Mouse (Mus musculus) retina, adult 2 months (tissue): Measurements from ENCODE around the gene Layn.

ENCODE experiments used
- DNase-seq: peaks from one replicate; pipeline ENCODE4 v3.0.0-alpha.2; 2012; ENCODE audit warnings: low read depth, low spot score

Layn gene

GRCm38 (mm10) chr9:51076979-51077315 lies at the start of gene Layn:
Layn (minus strand) TSS chr9:51077094.
- DNase-seq: no peak

GRCm38 (mm10) chr9:51114767-51115166 lies 37.9 kb upstream of the Layn start:
- no peak for DNase-seq

GRCm38 (mm10) chr9:51105751-51106150 lies 28.9 kb upstream of the Layn start:
- DNase-seq: no peak

GRCm38 (mm10) chr9:51103808-51104514 lies 27.1 kb upstream of the Layn start:
- no peak for DNase-seq

DNA sequence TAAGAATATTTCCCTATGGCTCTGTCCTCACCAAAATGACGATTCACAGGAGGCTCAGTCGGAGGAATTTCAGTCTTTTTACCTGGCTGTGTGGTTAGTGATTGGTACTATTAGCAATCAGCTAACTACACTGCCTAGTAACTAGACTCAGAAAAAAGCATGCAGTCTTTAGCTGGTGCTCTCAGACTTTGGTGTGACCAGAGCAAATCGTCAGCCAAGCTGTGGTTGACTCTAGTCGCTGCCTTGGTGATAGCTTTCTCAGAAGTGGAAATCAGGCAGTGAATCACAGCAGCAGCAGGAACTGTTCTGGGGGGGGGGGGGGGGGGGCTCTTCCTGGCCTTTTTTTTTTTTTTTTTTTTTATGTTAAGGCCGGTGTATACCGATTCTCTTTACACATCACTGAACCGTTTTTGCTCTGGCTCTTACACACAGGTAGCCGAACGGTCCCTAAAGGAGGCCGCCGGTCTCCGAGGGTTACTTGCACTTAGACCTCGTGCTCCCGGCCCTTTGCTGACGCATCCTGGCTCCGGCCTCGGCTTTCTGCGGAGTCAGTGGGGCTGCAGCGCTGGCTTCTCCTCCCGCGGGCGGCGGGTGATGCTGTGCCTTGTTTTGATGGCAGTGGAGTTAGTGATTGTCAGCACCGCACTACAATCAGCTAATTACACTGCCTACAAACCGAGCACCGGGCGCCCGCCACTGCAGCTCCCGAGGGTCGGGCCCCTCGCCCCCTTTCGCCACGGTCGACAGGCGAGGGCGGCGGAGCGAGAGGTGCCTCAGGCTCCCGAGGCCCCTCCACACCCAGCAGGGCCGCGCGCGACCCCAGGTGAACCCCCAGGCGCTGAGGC lies 26.3 kb upstream of the Layn start:
- no peak for DNase-seq

- DNase-seq: no peak
Observed at GRCm38 (mm10) chr9:51101756-51102425, 25.0 kb upstream of the Layn start, which contains the start of gene 4833427G06Rik. 4833427G06Rik (minus strand) TSS chr9:51102078.

DNA sequence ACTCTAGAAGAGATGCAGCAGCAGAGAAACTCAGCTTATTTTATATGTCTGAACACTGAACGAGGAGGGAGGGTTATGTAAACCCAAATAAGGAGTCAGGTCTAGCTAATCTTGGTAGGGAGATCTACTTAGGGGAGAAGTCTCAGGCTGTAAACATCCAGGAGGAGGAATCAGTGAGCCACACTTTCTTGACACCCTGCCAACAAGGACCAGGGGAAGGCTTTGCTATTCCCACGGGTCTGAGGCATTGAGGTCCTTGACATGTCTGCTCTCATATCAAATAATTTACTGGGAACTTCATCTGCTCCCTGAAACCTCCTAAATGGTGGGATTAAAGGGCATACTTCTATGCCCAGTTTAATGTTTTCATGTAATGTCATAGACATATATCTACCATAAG lies 19.4 kb upstream of the Layn start:
- no peak for DNase-seq

GRCm38 (mm10) chr9:51093697-51094096 lies 16.8 kb upstream of the Layn start:
- no peak for DNase-seq

DNA sequence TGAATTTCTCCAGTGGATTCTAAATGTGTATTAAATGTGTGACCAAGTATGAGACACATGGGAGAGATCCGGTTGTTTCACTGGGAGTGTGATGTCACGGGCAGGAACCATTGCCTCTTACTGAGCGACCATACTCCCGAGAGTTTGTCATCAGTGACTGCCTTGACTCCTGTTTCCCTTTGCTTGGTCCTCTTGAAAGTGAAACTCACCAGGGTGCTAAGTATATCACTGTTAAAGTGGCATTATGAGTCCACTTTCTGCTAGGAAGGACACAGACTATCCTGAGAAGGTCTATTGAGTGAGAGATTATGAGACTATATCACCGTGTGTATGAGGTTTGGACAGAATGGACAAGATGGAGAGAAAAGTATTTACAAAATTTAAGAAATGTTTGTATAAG lies 4.7 kb upstream of the Layn start:
- no peak for DNase-seq

GRCm38 (mm10) chr9:51076300-51076978 lies 455 bp downstream of the Layn start:
- no peak for DNase-seq

DNA sequence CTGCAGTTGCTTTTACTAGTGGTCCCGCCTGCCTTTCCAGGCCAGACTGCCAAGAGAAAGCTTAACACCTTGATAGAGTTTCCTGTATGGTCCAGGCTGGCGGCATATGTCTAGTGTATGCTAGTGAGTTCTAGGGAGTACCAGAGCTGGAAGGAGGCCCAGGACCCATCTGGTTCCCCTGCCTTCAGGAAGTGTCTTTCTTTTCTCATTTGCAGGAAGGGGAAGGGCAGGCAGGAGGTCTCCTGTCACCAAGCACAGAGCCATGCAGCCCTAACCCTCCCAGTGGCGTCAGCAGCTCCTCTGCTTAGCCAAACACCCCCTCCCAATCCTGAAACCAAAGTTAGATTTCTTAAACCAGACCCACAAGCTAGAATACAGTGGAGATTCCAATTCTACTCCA lies 1.1 kb downstream of the Layn start:
- no peak for DNase-seq

- DNase-seq: no peak
Observed at GRCm38 (mm10) chr9:51070801-51071200, 6.1 kb downstream of the Layn start.

DNA sequence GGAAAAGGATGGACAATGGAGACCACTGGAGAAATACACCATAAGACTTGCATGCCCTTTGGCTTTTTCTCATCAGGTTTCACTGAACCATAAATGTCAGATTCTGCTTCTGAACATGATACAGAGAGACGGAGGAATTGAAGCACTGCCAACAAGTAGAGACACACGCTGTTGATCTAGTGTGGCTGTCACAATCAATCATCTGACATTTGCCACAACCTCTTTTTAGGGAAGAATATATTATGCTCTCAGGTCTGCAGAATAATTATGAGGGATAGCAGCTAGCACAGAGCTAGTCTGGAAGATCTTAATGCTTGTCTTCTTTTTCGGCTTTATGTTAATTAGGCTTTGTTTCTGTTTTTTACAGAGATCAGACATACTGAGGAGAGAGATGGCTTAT lies 8.7 kb downstream of the Layn start:
- DNase-seq: no peak

DNA sequence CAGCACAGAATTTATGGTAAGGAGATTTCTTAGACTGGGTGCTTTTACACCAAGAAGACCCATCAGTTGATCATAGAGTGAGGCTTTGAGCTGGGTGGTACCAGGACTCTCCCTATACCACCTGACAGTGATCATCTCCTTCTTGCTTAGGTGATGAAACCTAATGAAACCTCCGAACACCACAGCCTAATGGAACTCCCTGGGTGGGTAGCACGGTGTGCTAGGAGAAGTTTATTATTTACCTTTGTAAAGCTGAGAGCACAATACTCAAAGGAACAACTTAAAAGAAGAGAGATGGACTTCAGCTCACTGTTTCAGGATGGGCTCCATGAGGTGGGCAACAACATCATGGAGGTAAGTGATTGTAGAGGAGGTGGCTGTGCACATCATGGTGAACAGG lies 16.3 kb downstream of the Layn start, which contains the start of gene Btg4:
Gene Btg4, plus strand, starts transcription at position 301 of the 400 bp plus-strand sequence.
- no peak for DNase-seq

GRCm38 (mm10) chr9:51058951-51059521 lies 17.9 kb downstream of the Layn start:
- DNase-seq: no peak

GRCm38 (mm10) chr9:51056360-51057324 lies 20.3 kb downstream of the Layn start:
- no peak for DNase-seq

DNA sequence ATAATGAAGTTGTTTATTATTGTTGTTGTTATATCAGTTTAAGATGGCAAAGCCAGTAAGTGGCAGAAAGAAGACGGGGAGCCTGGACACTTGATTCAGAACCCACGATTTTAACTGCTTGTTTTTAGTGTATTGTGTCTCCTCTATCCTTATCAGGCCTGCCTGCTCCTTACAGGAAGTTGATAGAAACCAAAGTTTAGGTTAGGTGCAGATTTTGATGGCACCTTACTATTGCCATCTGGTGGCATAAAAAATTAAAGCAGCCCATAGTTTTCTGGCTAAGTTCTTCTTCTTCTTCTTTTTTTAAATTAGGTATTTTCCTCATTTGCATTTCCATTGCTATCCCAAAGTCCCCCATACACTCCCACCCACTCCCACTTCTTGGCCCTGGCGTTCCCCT lies 24.7 kb downstream of the Layn start:
- DNase-seq: no peak

GRCm38 (mm10) chr9:51042136-51042535 lies 34.8 kb downstream of the Layn start:
- DNase-seq: no peak

GRCm38 (mm10) chr9:51041491-51041980 lies 35.4 kb downstream of the Layn start:
- no peak for DNase-seq
